Mouse (Mus musculus): ENCODE measurements at regions not wholly inside any gene's neighbourhood (a gene's known extent, or its start where the extent isn't known, plus 50 kb on each side); places are given as distances from the start of the nearest gene placed in this dataset.

DNA sequence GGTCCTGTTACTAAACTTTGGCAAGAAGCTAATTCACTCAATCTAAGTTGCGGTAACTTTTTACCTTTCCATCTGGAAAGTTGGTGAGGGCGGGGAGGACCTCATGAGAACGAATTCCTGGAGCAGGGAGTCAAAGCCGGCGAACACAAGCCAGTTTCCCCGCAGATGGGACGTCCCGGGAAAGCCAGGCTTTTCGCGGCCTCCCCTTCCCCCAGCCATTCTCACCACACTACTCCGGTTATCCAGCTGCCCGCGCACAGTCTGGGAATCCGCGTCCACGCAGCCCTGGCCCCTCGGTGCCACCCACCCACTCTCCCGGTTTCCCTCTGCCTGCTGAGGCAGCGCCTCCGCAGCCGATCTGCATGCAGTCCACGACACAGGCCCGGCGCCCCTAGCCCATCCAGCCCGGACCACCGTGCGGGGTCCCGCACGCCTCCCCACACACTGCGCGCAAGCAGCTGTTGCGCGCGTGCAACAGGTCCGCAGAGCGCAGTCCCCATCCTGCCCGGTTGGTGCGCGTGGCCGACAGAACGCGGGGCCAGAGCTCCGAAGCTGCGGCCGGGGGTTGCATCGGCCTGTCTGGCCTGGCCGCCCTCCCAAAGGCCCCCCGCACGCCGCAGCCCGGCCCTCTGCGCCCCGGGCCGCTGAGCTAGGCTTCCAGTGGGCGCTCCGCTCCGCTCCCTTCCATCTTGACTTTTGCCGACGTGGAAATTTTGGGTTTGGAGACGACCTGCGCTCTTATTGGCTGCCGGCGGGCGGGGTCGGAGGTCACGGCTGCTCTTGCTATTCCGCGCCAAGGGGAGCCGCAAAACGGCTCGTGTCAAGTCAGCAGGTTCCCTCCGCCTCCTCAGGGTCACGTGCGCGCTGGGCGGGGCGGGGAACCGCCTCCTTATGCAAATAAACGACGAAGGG lies 162.0 kb upstream of the Nfe2l3 start:
- no peak for TF ChIP-seq POLR2A (IDR thresholded peaks at IDR 0.05; ENCODE audit: borderline replicate concordance, low read depth, low read length)
- TF ChIP-seq CTCF (IDR thresholded peaks at IDR 0.05; ENCODE audit: low read depth, low read length): no peak

Measured in bone marrow macrophage, adult 2 months (primary cell).